Mouse (Mus musculus) liver, embryonic 12.5 days (tissue): Measurements from ENCODE around the gene Tomm40l. TPM values are rescaled to one million over a fixed set of nuclear protein-coding genes. Genes with fewer than 3 reads are reported as not detected.

ENCODE experiments used
- ATAC-seq: fragments of 200-750 bp; cut with Nextera tagmentation; 2 replicates; pipeline ENCODE4 v1.8.0; 2017; ENCODE audit warnings: moderate number of reproducible peaks, mild to moderate bottlenecking, moderate library complexity
- H3K27ac ChIP-seq: fragments of 300-500 bp; sonication (generic); 2 replicates; pipeline ENCODE4 v1.5.1; 2016; ENCODE audit warnings: mild to moderate bottlenecking
- H3K27me3 ChIP-seq: fragments of 300-500 bp; sonication (generic); replicated peaks from 2 replicates; pipeline ENCODE4 v1.6.1; 2016; ENCODE audit warnings: mild to moderate bottlenecking, moderate library complexity
- H3K36me3 ChIP-seq: fragments of 300-500 bp; sonication (generic); 2 replicates; pipeline ENCODE4 v1.6.1; 2016; ENCODE audit warnings: mild to moderate bottlenecking, moderate library complexity
- H3K4me1 ChIP-seq: fragments of 300-500 bp; sonication (generic); 2 replicates; pipeline ENCODE4 v1.6.1; 2016
- H3K4me2 ChIP-seq: fragments of 300-500 bp; sonication (generic); 2 replicates; pipeline ENCODE4 v1.6.1; 2016; ENCODE audit warnings: mild to moderate bottlenecking, moderate library complexity
- H3K4me3 ChIP-seq: fragments of 300-500 bp; sonication (generic); 2 replicates; pipeline ENCODE4 v1.5.1; 2016; ENCODE audit warnings: mild to moderate bottlenecking, moderate library complexity
- H3K9ac ChIP-seq: fragments of 300-500 bp; sonication (generic); 2 replicates; pipeline ENCODE4 v1.6.1; 2016; ENCODE audit warnings: mild to moderate bottlenecking, moderate library complexity
- H3K9me3 ChIP-seq: fragments of 300-500 bp; sonication (generic); replicated peaks from 2 replicates; pipeline ENCODE4 v1.6.1; 2016; ENCODE audit warnings: mild to moderate bottlenecking, moderate library complexity
- WGBS: fragments of 180-500 bp; shearing (Covaris S2); methylation state at CpG from one replicate; pipeline ENCODE4 v1.1.7; 2016; ENCODE audit not compliant: insufficient replicate concordance; 5-methylcytosine and 5-hydroxymethylcytosine counted together
- polyA plus RNA-seq: library from polyadenylated mRNA; unstranded; fragments of >200 nt; fragmentation: Nextera tagmentation; extraction: Ambion mirVana; gene quantifications from 2 replicates; pipeline ENCODE4 v1.2.1, GENCODE M21; 2016

Tomm40l gene
- polyA plus RNA-seq, 1 experiment from 2014 or later = 21.9 TPM

GRCm38 (mm10) chr1:171185655-171186054, 36.7 kb downstream of the Tomm40l start:
- peaks cover 11% of the 10 kb centered on the region; the same call in 1 of the 2 replicates for H3K4me1 ChIP-seq
- no peak overlapping the region for H3K4me2 ChIP-seq
- peaks cover 28% of the 10 kb centered on the region for H3K27me3 ChIP-seq
- 60% methylated on average over 8 of the region's 8 CpGs for WGBS
- H3K27ac ChIP-seq = no peak overlapping the region
- no peak for ATAC-seq
- H3K9me3 ChIP-seq = no peaks in the 10 kb centered on the region
- no peak overlapping the region for H3K4me3 ChIP-seq
- H3K36me3 ChIP-seq = no peaks in the 10 kb centered on the region
- H3K9ac ChIP-seq = no peak overlapping the region

- H3K4me2 ChIP-seq = no peak overlapping the region
These were observed 38.0 kb downstream of the Tomm40l start for GRCm38 (mm10) chr1:171184314-171184713.

GRCm38 (mm10) chr1:171183620-171184019, 38.7 kb downstream of the Tomm40l start:
- Histone ChIP-seq H3K4me2 (no peak overlapping the region), H3K9me3 (no peaks in the 10 kb centered on the region), H3K27ac (no peak overlapping the region), H3K4me3 (no peak overlapping the region), H3K27me3 (0 out of 2 replicates have a peak, but pooled peaks cover 13% of the 10 kb centered on the region), H3K4me1 (no peaks in the 10 kb centered on the region), H3K36me3 (no peaks in the 10 kb centered on the region), H3K9ac (no peak overlapping the region)
- 26% methylated on average over 3 of the region's 3 CpGs for WGBS
- ATAC-seq = no peak

More at GRCm38 (mm10) chr1:171184314-171184713, 38.0 kb downstream of the Tomm40l start:
- 26% methylated on average over 7 of the region's 7 CpGs for WGBS
- no peak for ATAC-seq
- Histone ChIP-seq H3K4me1 (peaks cover 6% of the 10 kb centered on the region; the same call in 1 of the 2 replicates), H3K4me3 (no peak overlapping the region), H3K27ac (no peak overlapping the region), H3K36me3 (no peaks in the 10 kb centered on the region), H3K9me3 (no peaks in the 10 kb centered on the region), H3K9ac (no peak overlapping the region), H3K27me3 (peaks cover 15% of the 10 kb centered on the region; the same call in 1 of the 2 replicates)

GRCm38 (mm10) chr1:171183025-171183424, 39.3 kb downstream of the Tomm40l start:
- H3K9me3 ChIP-seq = no peaks in the 10 kb centered on the region
- no peaks in the 10 kb centered on the region for H3K4me1 ChIP-seq
- no peak overlapping the region for H3K27ac ChIP-seq
- H3K4me2 ChIP-seq = no peak overlapping the region
- no peak overlapping the region for H3K4me3 ChIP-seq
- ATAC-seq = no peak
- 73% methylated on average over 3 of the region's 3 CpGs for WGBS
- H3K9ac ChIP-seq = no peak overlapping the region
- no peaks in the 10 kb centered on the region for H3K36me3 ChIP-seq
- H3K27me3 ChIP-seq = 0 out of 2 replicates have a peak, but pooled peaks cover 12% of the 10 kb centered on the region

GRCm38 (mm10) chr1:171179487-171180171, 42.7 kb downstream of the Tomm40l start:
- no peaks in the 10 kb centered on the region for H3K36me3 ChIP-seq
- no peak overlapping the region for H3K27ac ChIP-seq
- H3K9me3 ChIP-seq = no peaks in the 10 kb centered on the region
- no peak overlapping the region for H3K9ac ChIP-seq
- no peak overlapping the region for H3K4me2 ChIP-seq
- ATAC-seq = no peak
- no peaks in the 10 kb centered on the region for H3K27me3 ChIP-seq
- H3K4me3 ChIP-seq = no peak overlapping the region
- no peaks in the 10 kb centered on the region for H3K4me1 ChIP-seq
- WGBS = 59% methylated on average over 5 of the region's 5 CpGs

GRCm38 (mm10) chr1:171172779-171173178, 49.5 kb downstream of the Tomm40l start:
- no peak overlapping the region for H3K4me3 ChIP-seq
- no peaks in the 10 kb centered on the region for H3K9me3 ChIP-seq
- no peak overlapping the region for H3K4me2 ChIP-seq
- no peak for ATAC-seq
- peaks cover 17% of the 10 kb centered on the region for H3K27me3 ChIP-seq
- no peak overlapping the region for H3K9ac ChIP-seq
- WGBS = 84% methylated on average over 8 of the region's 8 CpGs
- H3K36me3 ChIP-seq = no peaks in the 10 kb centered on the region
- H3K4me1 ChIP-seq = no peaks in the 10 kb centered on the region
- H3K27ac ChIP-seq = no peak overlapping the region

GRCm38 (mm10) chr1:171171138-171171537, 51.2 kb downstream of the Tomm40l start:
- Histone ChIP-seq H3K27ac (no peak overlapping the region), H3K9ac (no peak overlapping the region), H3K9me3 (no peaks in the 10 kb centered on the region), H3K4me2 (no peak overlapping the region), H3K27me3 (peaks cover 18% of the 10 kb centered on the region), H3K4me1 (no peaks in the 10 kb centered on the region), H3K36me3 (no peaks in the 10 kb centered on the region), H3K4me3 (no peak overlapping the region)
- WGBS = 8% methylated on average over 3 of the region's 3 CpGs
- ATAC-seq = no peak

- H3K4me2 ChIP-seq = no peak overlapping the region
- H3K27me3 ChIP-seq = peaks cover 29% of the 10 kb centered on the region
- no peaks in the 10 kb centered on the region for H3K9me3 ChIP-seq
- no peak overlapping the region for H3K9ac ChIP-seq
- no peak overlapping the region for H3K27ac ChIP-seq
- H3K4me3 ChIP-seq = no peak overlapping the region
- no peak for ATAC-seq
- 41% methylated on average over 3 of the region's 3 CpGs for WGBS
- no peaks in the 10 kb centered on the region for H3K4me1 ChIP-seq
- H3K36me3 ChIP-seq = no peaks in the 10 kb centered on the region
These were observed 52.4 kb downstream of the Tomm40l start for GRCm38 (mm10) chr1:171169913-171170312.

GRCm38 (mm10) chr1:171168906-171169305, 53.4 kb downstream of the Tomm40l start:
- peaks cover 29% of the 10 kb centered on the region for H3K27me3 ChIP-seq
- no peak for ATAC-seq
- no peaks in the 10 kb centered on the region for H3K9me3 ChIP-seq
- no peaks in the 10 kb centered on the region for H3K4me1 ChIP-seq
- no peak overlapping the region for H3K9ac ChIP-seq
- H3K4me3 ChIP-seq = no peak overlapping the region
- no peaks in the 10 kb centered on the region for H3K36me3 ChIP-seq
- H3K27ac ChIP-seq = no peak overlapping the region
- 75% methylated on average over 12 of the region's 12 CpGs for WGBS
- no peak overlapping the region for H3K4me2 ChIP-seq

Other genes starting within 250 kb of the Tomm40l start
- gene Fcgr2b, start 246.0 kb downstream of the Tomm40l start, polyA plus RNA-seq = 1.7 and 1.9 TPM in 2 replicates
- gene Fcgr4, start 203.6 kb downstream of the Tomm40l start, polyA plus RNA-seq = 1.3 and 2.0 TPM in 2 replicates
- 16.1 and 17.0 TPM in 2 replicates for gene Fcgr3, start 157.6 kb downstream of the Tomm40l start, polyA plus RNA-seq
- 2.1 and 2.3 TPM in 2 replicates for gene Cfap126, start 108.6 kb downstream of the Tomm40l start, polyA plus RNA-seq
- 140 and 155 TPM in 2 replicates for gene Sdhc, start 71.9 kb downstream of the Tomm40l start, polyA plus RNA-seq
- gene Mpz, start 71.8 kb downstream of the Tomm40l start, polyA plus RNA-seq = 0.10 and 0.18 TPM in 2 replicates
- 1.1 and 1.2 TPM in 2 replicates for gene Pcp4l1, start 26.2 kb downstream of the Tomm40l start, polyA plus RNA-seq
- 0.23 and 0.36 TPM in 2 replicates for gene Nr1i3, start 8.5 kb downstream of the Tomm40l start, polyA plus RNA-seq
- 2,516 and 2,642 TPM in 2 replicates for gene Apoa2, start 2.5 kb upstream of the Tomm40l start, polyA plus RNA-seq
- gene Fcer1g, start 11.9 kb upstream of the Tomm40l start, polyA plus RNA-seq = 55.8 and 60.7 TPM in 2 replicates
- 0.61 and 0.72 TPM in 2 replicates for gene Adamts4, start 27.9 kb upstream of the Tomm40l start, polyA plus RNA-seq
- 160 and 167 TPM in 2 replicates for gene Ndufs2, start 28.9 kb upstream of the Tomm40l start, polyA plus RNA-seq
- gene B4galt3, start 47.8 kb upstream of the Tomm40l start, polyA plus RNA-seq = 29.9 and 35.8 TPM in 2 replicates
- gene Ppox, start 58.7 kb upstream of the Tomm40l start, polyA plus RNA-seq = 199 and 207 TPM in 2 replicates
- gene Usp21, start 65.5 kb upstream of the Tomm40l start, polyA plus RNA-seq = 36.2 and 38.6 TPM in 2 replicates
- gene Ufc1, start 72.5 kb upstream of the Tomm40l start, polyA plus RNA-seq = 55.9 and 58.3 TPM in 2 replicates
- 24.9 and 26.1 TPM in 2 replicates for gene Dedd, start 106.6 kb upstream of the Tomm40l start, polyA plus RNA-seq
- 22.8 and 25.3 TPM in 2 replicates for gene Nit1, start 123.1 kb upstream of the Tomm40l start, polyA plus RNA-seq
- gene Pfdn2, start 123.2 kb upstream of the Tomm40l start, polyA plus RNA-seq = 74.3 and 76.1 TPM in 2 replicates
- 0.35 and 0.46 TPM in 2 replicates for gene Klhdc9, start 138.3 kb upstream of the Tomm40l start, polyA plus RNA-seq
- 0.06 and 0.13 TPM in 2 replicates for gene Nectin4, start 147.6 kb upstream of the Tomm40l start, polyA plus RNA-seq
- 4.7 and 5.3 TPM in 2 replicates for gene Arhgap30, start 166.4 kb upstream of the Tomm40l start, polyA plus RNA-seq
- gene Usf1, start 188.8 kb upstream of the Tomm40l start, polyA plus RNA-seq = 27.5 and 28.7 TPM in 2 replicates
- gene Tstd1, start 196.4 kb upstream of the Tomm40l start, polyA plus RNA-seq = 3.1 TPM in 2 replicates
- gene F11r, start 215.0 kb upstream of the Tomm40l start, polyA plus RNA-seq = 28.2 and 28.9 TPM in 2 replicates